Mouse (Mus musculus): ENCODE data around the gene Hist1h2bg. TPM values are rescaled to one million over a fixed set of nuclear protein-coding genes. Genes with fewer than 3 reads are reported as not detected.
"Not testable (repeated sequence)": the region's sequence is repeated elsewhere in the genome, so short reads cannot be mapped to it uniquely, and the experiment has no call there.

Gene Hist1h2bg
- polyA plus RNA-seq, 1 experiment from 2014 or later: 3.2 TPM

DNA sequence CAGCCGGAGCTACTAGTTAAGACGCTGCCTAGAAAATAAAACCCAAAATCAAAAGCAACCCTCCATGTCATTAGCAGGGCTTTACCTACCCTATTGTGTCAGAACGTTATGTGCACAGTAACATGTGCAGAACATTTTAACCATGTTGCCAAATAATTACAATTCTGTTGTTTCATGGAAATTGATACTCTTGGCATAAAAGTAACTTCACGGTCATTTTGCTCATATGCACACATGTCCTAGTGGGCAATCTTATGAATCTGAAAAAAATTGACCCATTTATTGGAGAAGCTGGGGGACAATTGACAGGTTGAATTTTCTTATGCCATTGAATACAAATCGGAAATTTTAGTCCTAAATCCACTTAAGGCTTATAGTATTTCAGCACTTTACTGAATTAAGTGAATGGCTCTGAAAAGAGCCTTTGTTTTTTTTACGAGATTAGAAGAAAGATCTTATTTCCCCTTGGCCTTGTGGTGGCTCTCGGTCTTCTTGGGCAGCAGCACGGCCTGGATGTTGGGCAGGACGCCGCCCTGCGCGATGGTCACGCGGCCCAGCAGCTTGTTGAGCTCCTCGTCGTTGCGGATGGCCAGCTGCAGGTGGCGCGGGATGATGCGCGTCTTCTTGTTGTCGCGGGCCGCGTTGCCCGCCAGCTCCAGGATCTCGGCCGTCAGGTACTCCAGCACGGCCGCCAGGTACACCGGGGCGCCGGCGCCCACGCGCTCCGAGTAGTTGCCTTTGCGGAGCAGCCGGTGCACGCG, 755 bp upstream of the Hist1h2bg start:
- peak overlapping the region; percentile 90 for H3K27ac ChIP-seq (ENCODE audit: low read depth, low read length)
- ATAC-seq (ENCODE audit: low FRiP score): not testable (repeated sequence)
- H3K4me2 ChIP-seq (replicated peaks; ENCODE audit: low read depth, low read length): peak overlapping the region; percentile 44

DNA sequence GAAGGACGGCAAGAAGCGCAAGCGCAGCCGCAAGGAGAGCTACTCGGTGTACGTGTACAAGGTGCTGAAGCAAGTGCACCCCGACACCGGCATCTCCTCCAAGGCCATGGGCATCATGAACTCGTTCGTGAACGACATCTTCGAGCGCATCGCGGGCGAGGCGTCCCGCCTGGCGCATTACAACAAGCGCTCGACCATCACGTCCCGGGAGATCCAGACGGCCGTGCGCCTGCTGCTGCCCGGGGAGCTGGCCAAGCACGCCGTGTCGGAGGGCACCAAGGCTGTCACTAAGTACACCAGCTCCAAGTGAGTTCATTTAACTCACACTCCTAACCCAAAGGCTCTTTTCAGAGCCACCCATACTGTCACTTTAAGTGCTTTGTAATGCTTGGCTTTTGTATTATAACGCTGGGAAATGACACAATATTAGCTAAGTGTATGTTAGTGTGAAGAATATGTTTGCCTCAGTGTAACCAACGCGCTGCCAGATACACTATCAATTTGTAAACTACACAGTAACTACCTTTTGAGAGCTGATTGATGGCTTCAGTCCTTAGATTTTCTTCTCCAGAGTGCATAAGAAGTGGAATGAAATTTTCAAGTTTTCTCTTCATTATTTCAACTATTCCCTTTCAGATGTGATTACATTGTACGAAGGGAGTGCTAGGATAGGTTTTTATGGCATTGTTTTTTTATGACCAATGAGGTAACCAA, 465 bp downstream of the Hist1h2bg start:
- not testable (repeated sequence) for H3K27me3 ChIP-seq (ENCODE audit: control insufficient read depth, insufficient read depth, low read length); H3K9me3 ChIP-seq (ENCODE audit: control insufficient read depth, low read length); ATAC-seq (ENCODE audit: low FRiP score); H3K36me3 ChIP-seq (ENCODE audit: control insufficient read depth, insufficient read depth, low read length); H3K4me1 ChIP-seq (replicated peaks; ENCODE audit: control insufficient read depth, insufficient read depth, low read length)
- Histone ChIP-seq H3K4me2 (replicated peaks; ENCODE audit: low read depth, low read length) (peak overlapping the region; percentile 63), H3K27ac (ENCODE audit: low read depth, low read length) (peak overlapping the region; percentile 94), H3K9ac (ENCODE audit: low read depth, low read length) (peak overlapping the region; percentile 65), H3K4me3 (ENCODE audit: low read depth, low read length) (peak overlapping the region; percentile 39)
- peak; percentile 61 for DNase-seq (ENCODE audit: low spot score)
- 1% methylated on average over 8 of the region's 34 CpGs for WGBS

More for the DNA sequence above, 755 bp upstream of the Hist1h2bg start:
- H3K4me3 ChIP-seq (ENCODE audit: low read depth, low read length): peak overlapping the region; percentile 32
- peak overlapping the region; percentile 45 for H3K9ac ChIP-seq (ENCODE audit: low read depth, low read length)
- not testable (repeated sequence) for DNase-seq (ENCODE audit: low spot score); H3K9me3 ChIP-seq (ENCODE audit: control insufficient read depth, low read length); H3K36me3 ChIP-seq (ENCODE audit: control insufficient read depth, insufficient read depth, low read length); H3K27me3 ChIP-seq (ENCODE audit: control insufficient read depth, insufficient read depth, low read length); H3K4me1 ChIP-seq (replicated peaks; ENCODE audit: control insufficient read depth, insufficient read depth, low read length)
- WGBS: 3% methylated on average over 24 of the region's 41 CpGs

DNA sequence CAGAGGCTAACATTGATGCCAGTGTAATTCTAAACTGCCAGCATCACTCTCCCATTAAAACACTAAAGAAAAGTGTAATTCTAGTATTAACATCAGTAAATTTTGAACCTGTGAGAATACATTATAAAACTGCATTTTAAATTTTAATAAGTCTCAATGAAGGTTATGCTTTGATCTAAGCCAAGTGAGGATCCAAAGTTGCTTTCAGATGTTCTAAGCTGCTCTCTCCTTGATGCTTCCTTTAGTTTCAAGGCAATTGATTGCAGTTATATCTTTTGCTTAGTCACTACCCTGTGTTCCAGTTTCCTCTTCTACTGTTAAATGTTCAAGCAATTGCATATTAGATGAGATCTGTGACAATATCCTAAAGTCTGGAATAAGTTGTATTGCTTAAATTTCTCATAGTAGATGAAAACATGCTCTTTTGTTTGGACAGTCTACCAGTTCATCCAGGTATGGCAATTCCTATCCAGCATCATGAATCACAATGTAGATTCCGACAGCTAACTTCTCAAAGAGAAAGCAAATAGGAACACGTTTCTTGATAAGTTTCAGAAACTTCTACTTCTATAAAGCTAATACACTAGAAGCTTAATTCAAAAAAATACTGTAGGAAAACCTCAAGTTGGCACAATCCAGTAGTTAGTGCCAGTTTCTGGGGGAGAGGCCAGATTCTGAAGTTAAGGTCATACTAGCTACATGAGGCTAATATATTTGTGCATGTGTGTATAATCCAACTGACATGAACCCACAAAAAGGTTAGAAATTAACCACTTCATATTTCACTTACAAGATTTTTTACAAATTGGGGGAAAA, 1.2 kb downstream of the Hist1h2bg start:
- 41% methylated on average over 2 of the region's 2 CpGs for WGBS
- ATAC-seq (ENCODE audit: low FRiP score): no peak
- Histone ChIP-seq H3K27ac (ENCODE audit: low read depth, low read length) (peak overlapping the region; percentile 94), H3K9me3 (ENCODE audit: control insufficient read depth, low read length) (no peaks in the 10 kb centered on the region), H3K4me1 (replicated peaks; ENCODE audit: control insufficient read depth, insufficient read depth, low read length) (peaks cover 2% of the 10 kb centered on the region; the same call in 1 of the 2 replicates), H3K27me3 (ENCODE audit: control insufficient read depth, insufficient read depth, low read length) (no peaks in the 10 kb centered on the region), H3K4me2 (replicated peaks; ENCODE audit: low read depth, low read length) (peak overlapping the region; percentile 63), H3K4me3 (ENCODE audit: low read depth, low read length) (peak overlapping the region; percentile 39), H3K9ac (ENCODE audit: low read depth, low read length) (peak overlapping the region; percentile 65; the same call in 1 of the 2 replicates), H3K36me3 (ENCODE audit: control insufficient read depth, insufficient read depth, low read length) (no peaks in the 10 kb centered on the region)
- no peak for DNase-seq (ENCODE audit: low spot score)

- not testable (repeated sequence) for H3K4me1 ChIP-seq (replicated peaks; ENCODE audit: control insufficient read depth, insufficient read depth, low read length); H3K27me3 ChIP-seq (ENCODE audit: control insufficient read depth, insufficient read depth, low read length); H3K9me3 ChIP-seq (ENCODE audit: control insufficient read depth, low read length); DNase-seq (ENCODE audit: low spot score); H3K36me3 ChIP-seq (ENCODE audit: control insufficient read depth, insufficient read depth, low read length); ATAC-seq (ENCODE audit: low FRiP score)
- Histone ChIP-seq H3K4me2 (replicated peaks; ENCODE audit: low read depth, low read length) (peak overlapping the region; percentile 63), H3K27ac (ENCODE audit: low read depth, low read length) (peak overlapping the region; percentile 94), H3K4me3 (ENCODE audit: low read depth, low read length) (peak overlapping the region; percentile 23), H3K9ac (ENCODE audit: low read depth, low read length) (peak overlapping the region; percentile 50; the same call in 1 of the 2 replicates)
- WGBS: 14% methylated on average over 17 of the region's 20 CpGs
Measured at GRCm38 (mm10) chr13:23573034-23573897, 2.1 kb downstream of the Hist1h2bg start.

GRCm38 (mm10) chr13:23573898-23574524, 2.8 kb downstream of the Hist1h2bg start, which contains the start of the genes Hist1h2bf and Hist1h2ad:
TSS of gene Hist1h2bf (minus strand) at chr13:23574196.
TSS of gene Hist1h2ad (plus strand) at chr13:23574381.
- WGBS: 0% methylated on average over 31 of the region's 42 CpGs
- peak within 1 kb of the TSS; percentile 50; the same call in 1 of the 2 replicates for H3K9ac ChIP-seq (ENCODE audit: low read depth, low read length)
- peak; percentile 91 for DNase-seq (ENCODE audit: low spot score)
- H3K36me3 ChIP-seq (ENCODE audit: control insufficient read depth, insufficient read depth, low read length); H3K4me1 ChIP-seq (replicated peaks; ENCODE audit: control insufficient read depth, insufficient read depth, low read length); H3K27me3 ChIP-seq (ENCODE audit: control insufficient read depth, insufficient read depth, low read length); H3K9me3 ChIP-seq (ENCODE audit: control insufficient read depth, low read length): not testable (repeated sequence)
- peak; percentile 91 for ATAC-seq (ENCODE audit: low FRiP score)
- H3K4me3 ChIP-seq (ENCODE audit: low read depth, low read length): peak within 1 kb of the TSS; percentile 41
- H3K27ac ChIP-seq (ENCODE audit: low read depth, low read length): peak within 1 kb of the TSS; percentile 94
- H3K4me2 ChIP-seq (replicated peaks; ENCODE audit: low read depth, low read length): peak within 1 kb of the TSS; percentile 63

- H3K9me3 ChIP-seq (ENCODE audit: control insufficient read depth, low read length); H3K4me1 ChIP-seq (replicated peaks; ENCODE audit: control insufficient read depth, insufficient read depth, low read length); DNase-seq (ENCODE audit: low spot score); H3K9ac ChIP-seq (ENCODE audit: low read depth, low read length); H3K36me3 ChIP-seq (ENCODE audit: control insufficient read depth, insufficient read depth, low read length); H3K27me3 ChIP-seq (ENCODE audit: control insufficient read depth, insufficient read depth, low read length): not testable (repeated sequence)
- H3K4me3 ChIP-seq (ENCODE audit: low read depth, low read length): peak overlapping the region; percentile 41
- H3K4me2 ChIP-seq (replicated peaks; ENCODE audit: low read depth, low read length): peak overlapping the region; percentile 43
- peak; percentile 3; the same call in 1 of the 2 replicates for ATAC-seq (ENCODE audit: low FRiP score)
- under 1% methylated on average over 5 of the region's 39 CpGs for WGBS
- peak overlapping the region; percentile 72 for H3K27ac ChIP-seq (ENCODE audit: low read depth, low read length)
Measured at GRCm38 (mm10) chr13:23574546-23575170, 3.5 kb downstream of the Hist1h2bg start.

DNA sequence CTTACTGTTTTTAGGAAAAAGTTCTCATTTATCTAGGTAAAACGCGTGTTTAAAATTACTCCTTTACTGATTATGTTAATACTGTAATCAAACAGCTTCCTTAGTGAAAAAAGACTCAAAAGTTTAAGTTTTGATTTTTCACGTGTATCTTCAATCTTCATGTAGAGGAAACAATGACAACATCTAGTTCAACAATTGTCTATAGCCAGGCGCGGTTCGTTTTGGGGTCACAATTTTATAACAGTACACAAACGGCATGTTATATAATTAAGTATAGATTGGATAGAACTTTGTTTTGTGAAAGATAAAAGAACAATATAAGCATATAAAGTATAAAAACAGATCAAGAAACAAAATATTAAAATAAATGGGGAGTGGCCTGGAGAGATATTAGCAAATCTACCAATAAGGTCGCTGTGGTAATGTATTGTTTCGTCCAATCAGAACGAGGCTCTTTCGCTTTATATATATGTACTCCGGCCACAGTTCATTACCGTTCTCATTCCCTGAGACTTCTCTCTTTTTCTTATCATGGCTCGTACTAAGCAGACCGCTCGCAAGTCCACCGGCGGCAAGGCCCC, 4.2 kb downstream of the Hist1h2bg start, which contains the start of gene Hist1h3d:
TSS of gene Hist1h3d (plus strand) at position 493 of the 581 bp plus-strand sequence.
- Histone ChIP-seq H3K4me2 (replicated peaks; ENCODE audit: low read depth, low read length) (peak within 1 kb of the TSS; percentile 66), H3K27me3 (ENCODE audit: control insufficient read depth, insufficient read depth, low read length) (no peaks in the 10 kb centered on the region), H3K27ac (ENCODE audit: low read depth, low read length) (peak within 1 kb of the TSS; percentile 77), H3K36me3 (ENCODE audit: control insufficient read depth, insufficient read depth, low read length) (no peaks in the 10 kb centered on the region), H3K4me1 (replicated peaks; ENCODE audit: control insufficient read depth, insufficient read depth, low read length) (peaks cover 2% of the 10 kb centered on the region; the same call in 1 of the 2 replicates), H3K4me3 (ENCODE audit: low read depth, low read length) (peak within 1 kb of the TSS; percentile 41), H3K9ac (ENCODE audit: low read depth, low read length) (peak within 1 kb of the TSS; percentile 65), H3K9me3 (ENCODE audit: control insufficient read depth, low read length) (no peaks in the 10 kb centered on the region)
- ATAC-seq (ENCODE audit: low FRiP score): peak; percentile 63
- WGBS: under 1% methylated on average over 18 of the region's 18 CpGs
- DNase-seq (ENCODE audit: low spot score): peak; percentile 78

Measured in hindbrain, embryonic 11.5 days (tissue).